Mouse (Mus musculus): ENCODE measurements around the gene E2f3. TPM values are rescaled to one million over a fixed set of nuclear protein-coding genes. Genes with fewer than 3 reads are reported as not detected.

Gene E2f3
- polyA plus RNA-seq, 1 experiment: 14.2 TPM

DNA sequence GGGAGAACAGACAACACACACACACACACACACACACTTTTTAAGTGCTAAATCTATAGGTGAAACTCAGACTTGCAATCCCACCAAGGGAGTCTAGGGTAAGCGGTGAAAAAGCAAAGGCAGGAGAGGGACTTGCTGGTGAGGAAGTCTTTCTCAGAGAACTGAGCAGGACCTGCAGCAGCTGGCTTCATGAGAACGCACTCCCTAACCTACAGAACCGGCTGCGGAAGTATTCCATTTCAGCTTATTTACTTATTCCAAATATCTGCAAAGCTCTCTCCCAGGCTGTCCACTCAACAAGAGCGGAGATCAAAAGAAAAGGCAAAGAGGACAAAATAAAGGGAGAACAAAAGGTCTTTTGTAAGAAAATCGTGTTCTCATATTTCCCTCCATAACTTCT, 121.5 kb downstream of the E2f3 start:
- H3K27ac ChIP-seq (ENCODE audit: insufficient read depth, low read length): no peak overlapping the region
- no peak overlapping the region for H3K4me3 ChIP-seq (ENCODE audit: insufficient read depth, low read length)
- TF ChIP-seq POLR2A (IDR thresholded peaks at IDR 0.05; ENCODE audit: extremely low read depth, insufficient read depth, low read length): no peak
- TF ChIP-seq CTCF (IDR thresholded peaks at IDR 0.05; ENCODE audit: extremely low read depth, insufficient read depth, low read length): no peak
- H3K4me1 ChIP-seq (ENCODE audit: control insufficient read depth, insufficient read depth, low read length): no peaks in the 10 kb centered on the region

- Histone ChIP-seq H3K27ac (ENCODE audit: insufficient read depth, low read length) (no peak overlapping the region), H3K4me1 (ENCODE audit: control insufficient read depth, insufficient read depth, low read length) (no peaks in the 10 kb centered on the region), H3K4me3 (ENCODE audit: insufficient read depth, low read length) (no peak overlapping the region)
- no peak for TF ChIP-seq CTCF (IDR thresholded peaks at IDR 0.05; ENCODE audit: extremely low read depth, insufficient read depth, low read length)
- no peak for TF ChIP-seq POLR2A (IDR thresholded peaks at IDR 0.05; ENCODE audit: extremely low read depth, insufficient read depth, low read length)
These were observed 125.8 kb downstream of the E2f3 start for GRCm38 (mm10) chr13:29860087-29860486.

DNA sequence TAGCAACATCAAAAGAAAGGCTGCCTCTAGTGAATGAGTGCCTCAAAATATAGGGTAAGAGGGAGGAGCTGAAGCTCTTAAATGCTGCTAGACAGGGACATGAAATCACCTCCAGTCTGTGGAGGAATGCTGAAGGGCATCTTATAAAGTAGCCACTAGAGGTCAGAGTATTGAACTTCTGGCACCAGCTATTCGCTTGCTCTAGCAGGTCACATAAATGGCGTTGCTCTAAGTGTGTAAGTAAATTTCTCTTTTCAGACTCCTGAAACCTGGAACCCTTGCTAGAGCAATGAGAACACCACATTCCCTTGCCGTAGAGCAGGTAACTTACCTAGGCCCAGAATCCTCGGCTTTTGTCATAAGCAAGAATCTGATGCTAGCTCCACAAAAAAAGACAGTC, 128.4 kb downstream of the E2f3 start:
- Histone ChIP-seq H3K4me3 (ENCODE audit: insufficient read depth, low read length) (no peak overlapping the region), H3K4me1 (ENCODE audit: control insufficient read depth, insufficient read depth, low read length) (peaks cover 1% of the 10 kb centered on the region; the same call in 1 of the 2 replicates)
- TF ChIP-seq POLR2A (IDR thresholded peaks at IDR 0.05; ENCODE audit: extremely low read depth, insufficient read depth, low read length): no peak
- TF ChIP-seq CTCF (IDR thresholded peaks at IDR 0.05; ENCODE audit: extremely low read depth, insufficient read depth, low read length): peak; percentile 47; the same call in 1 of the 2 replicates

More for the DNA sequence above, 128.4 kb downstream of the E2f3 start:
- no peak overlapping the region for H3K27ac ChIP-seq (ENCODE audit: insufficient read depth, low read length)

Other genes starting within 250 kb of the E2f3 start
- gene Cdkal1, start 130.4 kb downstream of the E2f3 start, polyA plus RNA-seq (2012; rRNA removed): 6.5 and 6.7 TPM in 2 replicates
- 2.8 and 3.2 TPM in 2 replicates for gene Mboat1, start 150.4 kb upstream of the E2f3 start, polyA plus RNA-seq (2012; rRNA removed)